Mouse (Mus musculus) Muller cell, postnatal 12 days (primary cell): ENCODE data around the gene Rel.
"Not testable (repeated sequence)": the region's sequence is repeated elsewhere in the genome, so short reads cannot be mapped to it uniquely, and the experiment has no call there.

Experiments used
- DNase-seq: peaks from one replicate; pipeline ENCODE4 v3.0.0-alpha.2; 2015; ENCODE audit errors: inconsistent ontology term

The Rel gene

GRCm38 (mm10) chr11:23770760-23771506, at the start of gene Rel:
Gene Rel (minus strand): TSS chr11:23770970.
- DNase-seq: peak; percentile 96

GRCm38 (mm10) chr11:23818745-23819144, 48.0 kb upstream of the Rel start:
- DNase-seq: no peak

GRCm38 (mm10) chr11:23810741-23811140, 40.0 kb upstream of the Rel start:
- DNase-seq: no peak

GRCm38 (mm10) chr11:23805716-23806115, 34.9 kb upstream of the Rel start:
- DNase-seq: no peak

- DNase-seq: no peak
Observed at GRCm38 (mm10) chr11:23803136-23803535, 32.4 kb upstream of the Rel start.

GRCm38 (mm10) chr11:23802256-23802655, 31.5 kb upstream of the Rel start:
- no peak for DNase-seq

- no peak for DNase-seq
Observed at GRCm38 (mm10) chr11:23801851-23802250, 31.1 kb upstream of the Rel start.

- not testable (repeated sequence) for DNase-seq
Observed at GRCm38 (mm10) chr11:23783677-23784076, 12.9 kb upstream of the Rel start.

GRCm38 (mm10) chr11:23783085-23783484, 12.3 kb upstream of the Rel start:
- DNase-seq: no peak

GRCm38 (mm10) chr11:23782038-23782437, 11.3 kb upstream of the Rel start:
- DNase-seq: no peak

- no peak for DNase-seq
Observed at GRCm38 (mm10) chr11:23778787-23779201, 8.0 kb upstream of the Rel start.

- DNase-seq: no peak
Observed at GRCm38 (mm10) chr11:23772471-23772870, 1.7 kb upstream of the Rel start.

GRCm38 (mm10) chr11:23771507-23772097, 832 bp upstream of the Rel start:
- no peak for DNase-seq

- DNase-seq: no peak
Observed at GRCm38 (mm10) chr11:23770510-23770759, 335 bp downstream of the Rel start.

GRCm38 (mm10) chr11:23769686-23770509, 872 bp downstream of the Rel start:
- DNase-seq: peak; percentile 53

- DNase-seq: no peak
Observed at GRCm38 (mm10) chr11:23769033-23769432, 1.7 kb downstream of the Rel start.

GRCm38 (mm10) chr11:23767928-23768327, 2.8 kb downstream of the Rel start:
- no peak for DNase-seq

- DNase-seq: not testable (repeated sequence)
Observed at GRCm38 (mm10) chr11:23767369-23767768, 3.4 kb downstream of the Rel start.

- DNase-seq: no peak
Observed at GRCm38 (mm10) chr11:23762635-23763034, 8.1 kb downstream of the Rel start.

- no peak for DNase-seq
Observed at GRCm38 (mm10) chr11:23758218-23758617, 12.6 kb downstream of the Rel start.

- no peak for DNase-seq
Observed at GRCm38 (mm10) chr11:23754329-23754728, 16.4 kb downstream of the Rel start.

- no peak for DNase-seq
Observed at GRCm38 (mm10) chr11:23753136-23753710, 17.5 kb downstream of the Rel start.
